Mouse (Mus musculus): ENCODE data around the gene Gpr83. TPM values are rescaled to one million over a fixed set of nuclear protein-coding genes. Genes with fewer than 3 reads are reported as not detected.
A peak's percentile ranks its signal among the peaks of the same experiment; 100 is the strongest.

Gene Gpr83
- polyA plus RNA-seq, 1 experiment from 2014 or later = 0.40 TPM

- no peak for ATAC-seq
- Histone ChIP-seq H3K27me3 (replicated peaks) (no peaks in the 10 kb centered on the region), H3K9ac (no peak overlapping the region), H3K36me3 (no peaks in the 10 kb centered on the region), H3K9me3 (no peaks in the 10 kb centered on the region), H3K4me1 (replicated peaks) (no peaks in the 10 kb centered on the region), H3K4me2 (replicated peaks) (no peak overlapping the region), H3K4me3 (replicated peaks) (no peak overlapping the region), H3K27ac (no peak overlapping the region)
- WGBS = 46% methylated on average over 5 of the region's 5 CpGs
Measured at GRCm38 (mm10) chr9:14846428-14846827, 13.6 kb upstream of the Gpr83 start.

GRCm38 (mm10) chr9:14848267-14848935 lies 11.6 kb upstream of the Gpr83 start:
- Histone ChIP-seq H3K27me3 (replicated peaks) (no peaks in the 10 kb centered on the region), H3K9me3 (no peaks in the 10 kb centered on the region), H3K27ac (no peak overlapping the region), H3K4me2 (replicated peaks) (no peak overlapping the region), H3K9ac (no peak overlapping the region), H3K4me1 (replicated peaks) (no peaks in the 10 kb centered on the region), H3K4me3 (replicated peaks) (no peak overlapping the region), H3K36me3 (no peaks in the 10 kb centered on the region)
- 79% methylated on average over 1 of the region's 1 CpGs for WGBS
- ATAC-seq = no peak

- H3K27ac ChIP-seq = no peak overlapping the region
- H3K27me3 ChIP-seq (replicated peaks) = peaks cover 18% of the 10 kb centered on the region
- 76% methylated on average over 4 of the region's 4 CpGs for WGBS
- no peak overlapping the region for H3K9ac ChIP-seq
- no peak overlapping the region for H3K4me3 ChIP-seq (replicated peaks)
- no peak for ATAC-seq
- H3K4me1 ChIP-seq (replicated peaks) = 0 out of 2 replicates have a peak, but pooled peaks cover under 1% of the 10 kb centered on the region
- no peaks in the 10 kb centered on the region for H3K36me3 ChIP-seq
- no peaks in the 10 kb centered on the region for H3K9me3 ChIP-seq
- no peak overlapping the region for H3K4me2 ChIP-seq (replicated peaks)
Measured at GRCm38 (mm10) chr9:14854585-14854984, 5.4 kb upstream of the Gpr83 start.

- no peaks in the 10 kb centered on the region for H3K9me3 ChIP-seq
- no peak overlapping the region for H3K4me2 ChIP-seq (replicated peaks)
- H3K4me3 ChIP-seq (replicated peaks) = no peak overlapping the region
- H3K27ac ChIP-seq = no peak overlapping the region
- H3K27me3 ChIP-seq (replicated peaks) = peaks cover 41% of the 10 kb centered on the region
- H3K9ac ChIP-seq = no peak overlapping the region
- ATAC-seq = no peak
- no peaks in the 10 kb centered on the region for H3K36me3 ChIP-seq
- H3K4me1 ChIP-seq (replicated peaks) = 0 out of 2 replicates have a peak, but pooled peaks cover 3% of the 10 kb centered on the region
- 46% methylated on average over 4 of the region's 4 CpGs for WGBS
Measured at GRCm38 (mm10) chr9:14856922-14857654, 2.9 kb upstream of the Gpr83 start.

GRCm38 (mm10) chr9:14858170-14858706 lies 1.8 kb upstream of the Gpr83 start:
- Histone ChIP-seq H3K27me3 (replicated peaks) (peaks cover 46% of the 10 kb centered on the region), H3K4me2 (replicated peaks) (no peak overlapping the region), H3K4me3 (replicated peaks) (no peak overlapping the region), H3K36me3 (no peaks in the 10 kb centered on the region), H3K9ac (no peak overlapping the region), H3K4me1 (replicated peaks) (0 out of 2 replicates have a peak, but pooled peaks cover 3% of the 10 kb centered on the region), H3K9me3 (no peaks in the 10 kb centered on the region), H3K27ac (no peak overlapping the region)
- ATAC-seq = no peak
- 61% methylated on average over 7 of the region's 7 CpGs for WGBS

GRCm38 (mm10) chr9:14858782-14859181 lies 1.2 kb upstream of the Gpr83 start:
- Histone ChIP-seq H3K4me3 (replicated peaks) (no peak overlapping the region), H3K27me3 (replicated peaks) (peaks cover 46% of the 10 kb centered on the region), H3K27ac (no peak overlapping the region), H3K4me2 (replicated peaks) (no peak overlapping the region), H3K9ac (no peak overlapping the region), H3K9me3 (no peaks in the 10 kb centered on the region), H3K36me3 (no peaks in the 10 kb centered on the region), H3K4me1 (replicated peaks) (0 out of 2 replicates have a peak, but pooled peaks cover 3% of the 10 kb centered on the region)
- peak; percentile 46; the same call in 1 of the 2 replicates for ATAC-seq
- 69% methylated on average over 3 of the region's 3 CpGs for WGBS

- Histone ChIP-seq H3K27me3 (replicated peaks) (peaks cover 42% of the 10 kb centered on the region), H3K27ac (no peak overlapping the region), H3K36me3 (no peaks in the 10 kb centered on the region), H3K4me1 (replicated peaks) (0 out of 2 replicates have a peak, but pooled peaks cover 3% of the 10 kb centered on the region), H3K9ac (no peak overlapping the region), H3K4me2 (replicated peaks) (no peak overlapping the region), H3K4me3 (replicated peaks) (no peak overlapping the region), H3K9me3 (no peaks in the 10 kb centered on the region)
- ATAC-seq = no peak
- 78% methylated on average over 3 of the region's 3 CpGs for WGBS
Measured at GRCm38 (mm10) chr9:14863126-14863525, 3.1 kb downstream of the Gpr83 start.

GRCm38 (mm10) chr9:14864726-14865125 lies 4.7 kb downstream of the Gpr83 start:
- Histone ChIP-seq H3K4me2 (replicated peaks) (no peak overlapping the region), H3K4me1 (replicated peaks) (0 out of 2 replicates have a peak, but pooled peaks cover 2% of the 10 kb centered on the region), H3K36me3 (no peaks in the 10 kb centered on the region), H3K9ac (no peak overlapping the region), H3K4me3 (replicated peaks) (no peak overlapping the region), H3K27ac (no peak overlapping the region), H3K9me3 (no peaks in the 10 kb centered on the region), H3K27me3 (replicated peaks) (peaks cover 26% of the 10 kb centered on the region)
- WGBS = 79% methylated on average over 9 of the region's 9 CpGs
- ATAC-seq = no peak

- Histone ChIP-seq H3K4me3 (replicated peaks) (no peak overlapping the region), H3K27me3 (replicated peaks) (peaks cover 7% of the 10 kb centered on the region), H3K4me1 (replicated peaks) (no peaks in the 10 kb centered on the region), H3K9me3 (no peaks in the 10 kb centered on the region), H3K36me3 (no peaks in the 10 kb centered on the region), H3K4me2 (replicated peaks) (no peak overlapping the region), H3K27ac (no peak overlapping the region), H3K9ac (no peak overlapping the region)
- WGBS = 36% methylated on average over 7 of the region's 7 CpGs
- no peak for ATAC-seq
Measured at GRCm38 (mm10) chr9:14866957-14867356, 6.9 kb downstream of the Gpr83 start.

GRCm38 (mm10) chr9:14868326-14868725 lies 8.3 kb downstream of the Gpr83 start:
- Histone ChIP-seq H3K36me3 (no peaks in the 10 kb centered on the region), H3K4me2 (replicated peaks) (no peak overlapping the region), H3K9me3 (no peaks in the 10 kb centered on the region), H3K27ac (no peak overlapping the region), H3K9ac (no peak overlapping the region), H3K4me3 (replicated peaks) (no peak overlapping the region), H3K27me3 (replicated peaks) (no peaks in the 10 kb centered on the region), H3K4me1 (replicated peaks) (no peaks in the 10 kb centered on the region)
- ATAC-seq = no peak
- WGBS = 92% methylated on average over 8 of the region's 8 CpGs

- 85% methylated on average over 2 of the region's 2 CpGs for WGBS
- no peak overlapping the region for H3K27ac ChIP-seq
- H3K27me3 ChIP-seq (replicated peaks) = no peaks in the 10 kb centered on the region
- H3K36me3 ChIP-seq = no peaks in the 10 kb centered on the region
- no peak overlapping the region for H3K4me2 ChIP-seq (replicated peaks)
- no peak overlapping the region for H3K9ac ChIP-seq
- ATAC-seq = no peak
- H3K4me1 ChIP-seq (replicated peaks) = no peaks in the 10 kb centered on the region
- no peaks in the 10 kb centered on the region for H3K9me3 ChIP-seq
- H3K4me3 ChIP-seq (replicated peaks) = no peak overlapping the region
Measured at GRCm38 (mm10) chr9:14870377-14870776, 10.4 kb downstream of the Gpr83 start.

GRCm38 (mm10) chr9:14870802-14871201 lies 10.8 kb downstream of the Gpr83 start:
- 92% methylated on average over 10 of the region's 10 CpGs for WGBS
- Histone ChIP-seq H3K36me3 (no peaks in the 10 kb centered on the region), H3K9me3 (no peaks in the 10 kb centered on the region), H3K27me3 (replicated peaks) (no peaks in the 10 kb centered on the region), H3K27ac (no peak overlapping the region), H3K4me3 (replicated peaks) (no peak overlapping the region), H3K9ac (no peak overlapping the region), H3K4me1 (replicated peaks) (no peaks in the 10 kb centered on the region), H3K4me2 (replicated peaks) (no peak overlapping the region)
- no peak for ATAC-seq

Data from intestine, embryonic 15.5 days (tissue).